Mouse (Mus musculus): ENCODE measurements around the gene Tpx2.

DNA sequence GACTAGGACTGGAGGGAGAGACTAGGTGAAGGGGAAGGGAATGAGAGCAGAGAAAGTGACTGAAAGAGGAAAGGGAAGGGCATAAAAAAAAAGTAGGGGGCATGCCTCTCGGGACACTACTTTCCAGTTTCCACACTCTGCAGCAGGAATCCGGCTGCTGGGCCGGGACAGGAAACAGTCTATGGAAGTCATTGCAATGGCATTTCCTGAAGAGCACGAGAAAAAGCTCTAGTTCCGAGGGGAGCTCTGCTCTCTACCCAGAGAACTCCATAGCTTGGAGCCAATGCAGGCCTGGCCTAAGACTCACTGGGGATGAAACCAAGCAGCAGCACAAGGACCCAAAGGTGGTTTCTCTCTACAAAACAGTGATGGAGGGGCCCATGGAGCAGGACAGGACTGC lies 26.7 kb upstream of the Tpx2 start:
- no peak for TF ChIP-seq CTCF (IDR thresholded peaks at IDR 0.05; ENCODE audit: low read depth)
- no peak for TF ChIP-seq EP300 (optimal IDR thresholded peaks at IDR 0.05)
